Mouse (Mus musculus) brain, embryonic 14.5 days (tissue): Measurements from ENCODE around the gene Bcar3.

Source experiments
- CTCF ChIP-seq: fragments of 200-500 bp; IDR thresholded peaks from 2 replicates; pipeline ENCODE4 v1.5.1; 2012; ENCODE audit warnings: inconsistent platforms, mild to moderate bottlenecking, moderate library complexity, borderline replicate concordance; ENCODE audit not compliant: insufficient read depth, insufficient read length; ENCODE audit errors: extremely low read depth
- POLR2A ChIP-seq: fragments of 200-500 bp; IDR thresholded peaks from 2 replicates; pipeline ENCODE4 v1.6.1; 2012; ENCODE audit warnings: mild to moderate bottlenecking, inconsistent platforms, borderline replicate concordance; ENCODE audit not compliant: poor library complexity, insufficient read depth, insufficient read length, severe bottlenecking; ENCODE audit errors: extremely low read depth

GRCm38 (mm10) chr3:122540918-122541317, 247.0 kb downstream of the Bcar3 start:
- TF ChIP-seq POLR2A: no peak
- no peak for TF ChIP-seq CTCF
